Mouse (Mus musculus) CD4-positive naive resting alpha-beta T cell, adult 57 days (primary cell): ENCODE measurements around the gene Ptgr2. TPM values are rescaled to one million over a fixed set of nuclear protein-coding genes. Genes with fewer than 3 reads are reported as not detected.

ENCODE experiments used
- total RNA-seq: library from RNA; stranded (reverse); gene quantifications from one replicate; pipeline ENCODE4 v1.2.4, GENCODE M21; 2023

Ptgr2 gene
- 15.2 TPM for total RNA-seq

DNA sequence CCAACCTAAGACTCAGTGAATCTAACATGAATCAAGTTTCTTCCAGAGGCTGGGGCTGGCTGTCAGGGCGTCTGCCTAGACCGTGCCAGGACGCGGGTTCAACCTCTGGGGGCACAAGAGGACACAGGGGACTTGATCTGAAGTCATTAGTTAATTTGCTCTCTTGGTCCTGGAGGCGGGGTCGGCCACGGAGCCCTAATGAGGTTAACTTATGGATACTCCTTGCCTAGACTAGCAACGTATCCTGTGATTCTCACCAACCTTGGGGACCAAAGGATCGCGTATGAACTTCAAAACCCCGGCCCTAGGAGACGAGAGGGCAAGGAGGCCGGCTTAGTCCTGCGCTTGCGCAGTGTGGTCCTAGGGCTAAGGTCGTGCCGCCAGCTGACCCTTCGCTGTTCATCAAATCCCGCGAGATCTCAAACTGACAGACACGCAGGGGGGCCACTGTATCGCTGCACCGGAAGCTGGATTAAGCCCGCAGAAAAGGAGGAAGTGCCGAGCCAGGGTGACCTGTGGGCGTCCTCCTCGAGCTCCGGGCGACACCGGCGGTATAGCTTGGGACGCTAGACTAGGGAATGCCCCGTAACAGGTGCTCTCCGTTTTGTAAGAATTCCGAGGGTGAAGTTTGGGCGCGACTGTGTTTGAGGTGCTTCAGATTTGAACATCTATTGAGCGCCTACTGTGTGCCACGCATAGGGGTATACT is at the start of gene Ptgr2:
Gene Ptgr2, plus strand, starts transcription at position 348 of the 708 bp plus-strand sequence.

DNA sequence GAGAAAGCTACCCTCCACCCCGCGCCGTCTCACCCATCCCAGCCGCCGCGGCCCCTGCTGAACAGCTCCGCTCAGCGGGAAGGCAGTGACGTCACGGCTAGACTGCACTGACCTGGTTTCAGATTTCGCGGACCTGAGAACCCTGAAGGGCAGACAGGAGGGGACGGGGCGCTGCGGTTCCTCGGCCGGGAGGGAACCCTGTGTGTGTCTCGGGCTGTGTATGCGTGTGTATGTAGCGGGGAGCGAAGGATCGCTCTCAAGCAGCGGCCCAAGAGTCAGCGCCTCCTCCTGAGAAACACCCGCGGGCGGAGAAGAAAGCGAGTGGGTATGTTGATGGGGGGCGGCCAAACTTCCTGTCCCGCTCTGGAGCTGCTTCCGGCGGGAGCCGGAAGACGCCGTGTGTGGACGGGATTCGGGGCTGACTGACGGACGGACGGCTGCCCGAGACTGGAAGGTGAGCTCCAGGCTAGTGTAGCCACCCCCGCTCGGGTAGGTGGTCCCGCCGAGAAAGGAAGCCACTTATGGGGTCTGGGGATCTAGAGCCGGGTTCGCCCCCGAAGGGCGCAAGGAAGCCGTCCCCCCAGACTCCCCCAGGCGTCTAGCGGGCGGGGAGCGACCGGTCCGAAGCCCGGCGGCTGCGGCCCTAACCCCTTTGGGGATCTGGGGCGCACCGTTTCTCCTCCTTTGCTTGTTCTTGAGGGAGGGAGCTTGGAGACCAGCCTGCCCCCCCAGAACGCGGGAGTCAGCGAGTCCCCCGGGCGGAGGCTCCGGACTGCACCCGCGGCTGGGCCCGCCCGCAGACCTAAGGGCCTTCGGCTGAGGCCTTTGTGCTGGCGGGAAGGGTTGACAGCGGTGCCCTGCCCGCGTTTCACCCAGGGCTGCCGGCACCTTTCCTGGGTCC is 31.9 kb downstream of the Ptgr2 start, which contains the start of gene Zfp410:
Gene Zfp410, plus strand, starts transcription at position 132 of the 901 bp plus-strand sequence.

DNA sequence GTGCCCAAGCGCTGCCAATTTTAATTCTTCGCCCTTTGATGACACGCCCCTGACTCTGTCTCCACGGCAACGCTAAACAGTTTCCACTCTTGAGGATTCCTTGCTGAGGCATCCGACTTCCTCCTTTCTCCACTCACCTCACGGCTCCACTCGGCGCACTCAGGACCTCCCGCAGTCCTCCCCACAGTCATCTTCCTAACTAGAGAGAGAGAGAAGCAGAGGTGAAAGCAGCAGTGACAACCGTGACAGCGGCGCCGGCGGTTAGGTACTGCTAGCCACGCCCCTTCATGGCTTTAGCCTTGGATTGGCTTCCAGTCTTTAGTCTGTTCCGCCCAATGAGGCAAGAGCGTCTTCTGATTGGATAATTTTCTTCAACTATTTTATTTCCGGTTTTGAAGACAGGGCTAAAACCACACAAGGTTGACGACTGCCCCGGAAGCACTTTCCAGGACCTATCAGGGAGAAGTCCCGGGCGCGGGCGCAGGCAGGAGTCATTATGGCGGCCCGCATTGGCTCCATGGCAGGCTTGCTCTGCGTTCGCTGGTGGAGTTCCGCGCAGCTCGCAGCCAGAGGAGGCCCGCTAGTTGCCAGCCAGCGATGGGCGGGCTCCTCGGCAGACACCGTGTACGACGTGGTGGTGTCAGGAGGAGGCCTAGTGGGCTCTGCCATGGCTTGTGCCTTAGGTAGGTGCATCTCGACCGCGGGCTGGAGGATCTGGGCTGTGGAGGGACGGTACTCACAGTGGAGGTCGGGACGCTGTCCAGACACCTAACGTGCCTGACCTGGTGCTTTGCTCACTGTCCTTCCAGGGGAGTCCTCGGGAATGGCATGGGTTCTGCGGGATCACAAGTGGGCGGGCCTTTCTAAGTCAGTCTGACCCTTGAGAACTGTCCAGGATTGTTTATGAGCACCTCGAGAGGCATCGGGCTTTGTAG is 76.8 kb downstream of the Ptgr2 start, which contains the start of the genes Coq6 and Fam161b:
Gene Coq6, plus strand, starts transcription at position 103 of the 935 bp plus-strand sequence.
Gene Fam161b, minus strand, starts transcription at position 279 of the 935 bp plus-strand sequence.

Other genes starting within 250 kb of the Ptgr2 start
- 0.12 TPM for gene Acot4, start 246.9 kb upstream of the Ptgr2 start, total RNA-seq
- not detected for gene Gm49366, start 246.3 kb upstream of the Ptgr2 start, total RNA-seq
- gene Acot3, start 233.1 kb upstream of the Ptgr2 start, total RNA-seq: not detected
- not detected for gene Acot5, start 215.9 kb upstream of the Ptgr2 start, total RNA-seq
- 2.2 TPM for gene Acot6, start 184.6 kb upstream of the Ptgr2 start, total RNA-seq
- 0.33 TPM for gene Dnal1, start 170.9 kb upstream of the Ptgr2 start, total RNA-seq
- 11.9 TPM for gene Pnma1, start 136.7 kb upstream of the Ptgr2 start, total RNA-seq
- 163 TPM for gene Elmsan1, start 66.4 kb upstream of the Ptgr2 start, total RNA-seq
- 63.9 TPM for gene Zfp410, start 31.6 kb downstream of the Ptgr2 start, total RNA-seq
- gene Coq6, start 76.4 kb downstream of the Ptgr2 start, total RNA-seq: 22.0 TPM
- gene Fam161b, start 76.6 kb downstream of the Ptgr2 start, total RNA-seq: 0.47 TPM
- gene Entpd5, start 123.8 kb downstream of the Ptgr2 start, total RNA-seq: 34.9 TPM
- gene Bbof1, start 123.8 kb downstream of the Ptgr2 start, total RNA-seq: 1.2 TPM
- 38.7 TPM for gene Rnf113a2, start 132.0 kb downstream of the Ptgr2 start, total RNA-seq
- 9.3 TPM for gene Aldh6a1, start 165.8 kb downstream of the Ptgr2 start, total RNA-seq
- 17.3 TPM for gene Lin52, start 166.2 kb downstream of the Ptgr2 start, total RNA-seq